Mouse (Mus musculus) heart, embryonic 14.5 days (tissue): ENCODE data around the gene Fgfr2. TPM values are rescaled to one million over a fixed set of nuclear protein-coding genes. Genes with fewer than 3 reads are reported as not detected.

Source experiments
- ATAC-seq: fragments of 200-750 bp; cut with Nextera tagmentation; 2 replicates; pipeline ENCODE4 v1.8.0; 2017; ENCODE audit warnings: low read depth, moderate TSS enrichment; ENCODE audit not compliant: insufficient number of reproducible peaks, insufficient read depth, low FRiP score
- H3K27ac ChIP-seq, 2 experiments: fragments of 200-500 bp in 1 of 2; fragments of 300-500 bp in 1 of 2; sonication (generic) in 1 of 2; replicated peaks in 1 of 2; 2 replicates each; pipeline ENCODE4 v1.5.1; 2012 to 2014; ENCODE audit warnings: low read depth in 2 of 2, low read length in 2 of 2, control low read depth in 1 of 2, mild to moderate bottlenecking in 1 of 2, mixed read lengths in 1 of 2; ENCODE audit not compliant: control insufficient read depth in 1 of 2, insufficient read depth in 1 of 2
- H3K27me3 ChIP-seq: fragments of 300-500 bp; sonication (generic); 2 replicates; pipeline ENCODE4 v1.6.1; 2014; ENCODE audit warnings: mild to moderate bottlenecking, low read length, control low read depth; ENCODE audit not compliant: control insufficient read depth, insufficient read depth
- H3K36me3 ChIP-seq: fragments of 300-500 bp; sonication (generic); 2 replicates; pipeline ENCODE4 v1.6.1; 2014; ENCODE audit warnings: mild to moderate bottlenecking, control low read depth, low read length, mixed read lengths; ENCODE audit not compliant: control insufficient read depth, insufficient read depth
- H3K4me1 ChIP-seq, 2 experiments: fragments of 200-500 bp in 1 of 2; fragments of 300-500 bp in 1 of 2; sonication (generic) in 1 of 2; 2 replicates each; pipeline ENCODE4 v1.6.1; 2012 to 2014; ENCODE audit warnings: low read length in 2 of 2, control low read depth in 1 of 2, mixed read lengths in 1 of 2; ENCODE audit not compliant: control insufficient read depth in 2 of 2, insufficient read depth in 2 of 2
- H3K4me2 ChIP-seq: fragments of 300-500 bp; sonication (generic); 2 replicates; pipeline ENCODE4 v1.6.1; 2014; ENCODE audit warnings: mild to moderate bottlenecking, low read length
- H3K4me3 ChIP-seq, 2 experiments: fragments of 200-500 bp in 1 of 2; fragments of 300-500 bp in 1 of 2; sonication (generic) in 1 of 2; 2 replicates each; pipeline ENCODE4 v1.5.1; 2012 to 2014; ENCODE audit warnings: low read length in 2 of 2, mild to moderate bottlenecking in 2 of 2, control low read depth in 1 of 2, low read depth in 1 of 2, moderate library complexity in 1 of 2; ENCODE audit not compliant: control insufficient read depth in 1 of 2, insufficient read depth in 1 of 2
- H3K9ac ChIP-seq: fragments of 300-500 bp; sonication (generic); 2 replicates; pipeline ENCODE4 v1.6.1; 2014; ENCODE audit warnings: mild to moderate bottlenecking, low read length
- H3K9me3 ChIP-seq: fragments of 300-500 bp; sonication (generic); 2 replicates; pipeline ENCODE4 v1.6.1; 2016; ENCODE audit warnings: low read length, control low read depth; ENCODE audit not compliant: control insufficient read depth
- WGBS: fragments of 180-500 bp; shearing (Covaris S2); extraction: QIAGEN DNeasy Blood & Tissue Kit; methylation state at CpG from one replicate; pipeline ENCODE4 v1.1.7; 2014; 5-methylcytosine and 5-hydroxymethylcytosine counted together
- polyA plus RNA-seq: library from polyadenylated mRNA; unstranded; fragments of >200 nt; fragmentation: Nextera tagmentation; extraction: Ambion mirVana; gene quantifications from 2 replicates; pipeline ENCODE4 v1.2.1, GENCODE M21; 2014

Gene Fgfr2
- polyA plus RNA-seq, 1 experiment from 2014 or later = 22.4 TPM

DNA sequence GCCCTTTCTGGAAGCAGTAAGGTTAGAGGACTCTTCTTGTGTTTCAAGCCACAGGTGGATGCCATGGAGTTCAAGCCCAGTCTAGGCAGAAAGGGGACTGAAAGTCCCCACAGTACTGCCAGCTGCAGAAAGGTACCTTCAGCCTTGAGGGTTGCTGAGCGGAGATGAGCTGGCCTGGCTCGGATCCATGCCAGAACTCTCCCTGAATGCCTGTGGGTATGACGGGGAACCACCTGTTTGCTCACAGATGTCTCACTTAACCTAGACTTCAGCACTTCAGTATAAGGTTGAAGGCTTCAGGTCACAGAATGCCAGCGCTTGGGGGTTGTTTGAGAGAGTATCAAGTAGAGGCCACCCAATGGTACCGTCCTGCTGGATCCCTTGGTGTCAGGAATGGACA lies 2143.0 kb downstream of the Fgfr2 start:
- 88% methylated on average over 5 of the region's 5 CpGs for WGBS
- Histone ChIP-seq H3K9ac (no peak overlapping the region), H3K36me3 (peaks cover 4% of the 10 kb centered on the region; the same call in 1 of the 2 replicates), H3K4me3 (no peak overlapping the region), H3K4me2 (no peak overlapping the region), H3K27me3 (no peaks in the 10 kb centered on the region), H3K4me1 (peaks cover 37 to 42% of the 10 kb centered on the region in 2 experiments), H3K9me3 (no peaks in the 10 kb centered on the region), H3K27ac (no peak overlapping the region)
- ATAC-seq = no peak

DNA sequence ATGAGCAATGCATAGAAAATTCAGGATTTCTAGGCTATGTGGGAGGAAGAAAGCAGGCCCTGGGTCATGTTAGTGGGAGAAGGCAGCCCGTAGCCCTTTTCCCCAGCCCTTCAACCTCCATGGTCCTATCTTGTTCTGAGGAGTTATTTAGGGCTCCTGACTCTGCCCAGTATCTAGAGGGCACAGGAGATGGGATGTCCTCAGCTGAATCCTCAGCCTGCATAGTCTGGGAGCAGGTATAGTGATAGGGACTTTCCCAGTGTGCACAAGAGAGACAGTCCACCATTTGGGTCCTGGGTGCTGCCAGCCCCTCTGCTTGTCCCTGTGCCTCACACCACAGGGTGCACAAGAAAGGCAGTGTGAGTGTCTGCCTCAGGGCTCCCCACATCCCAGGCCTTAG lies 2144.6 kb downstream of the Fgfr2 start:
- Histone ChIP-seq H3K9ac (no peak overlapping the region), H3K27ac (peak overlapping the region in 1 of 2 experiments; percentile 83; a peak in 3 of 4 replicates), H3K36me3 (peaks cover 4% of the 10 kb centered on the region; the same call in 1 of the 2 replicates), H3K27me3 (no peaks in the 10 kb centered on the region), H3K4me2 (no peak overlapping the region), H3K4me1 (peaks cover 37 to 42% of the 10 kb centered on the region in 2 experiments), H3K4me3 (no peak overlapping the region), H3K9me3 (no peaks in the 10 kb centered on the region)
- 35% methylated on average over 1 of the region's 1 CpGs for WGBS
- no peak for ATAC-seq

DNA sequence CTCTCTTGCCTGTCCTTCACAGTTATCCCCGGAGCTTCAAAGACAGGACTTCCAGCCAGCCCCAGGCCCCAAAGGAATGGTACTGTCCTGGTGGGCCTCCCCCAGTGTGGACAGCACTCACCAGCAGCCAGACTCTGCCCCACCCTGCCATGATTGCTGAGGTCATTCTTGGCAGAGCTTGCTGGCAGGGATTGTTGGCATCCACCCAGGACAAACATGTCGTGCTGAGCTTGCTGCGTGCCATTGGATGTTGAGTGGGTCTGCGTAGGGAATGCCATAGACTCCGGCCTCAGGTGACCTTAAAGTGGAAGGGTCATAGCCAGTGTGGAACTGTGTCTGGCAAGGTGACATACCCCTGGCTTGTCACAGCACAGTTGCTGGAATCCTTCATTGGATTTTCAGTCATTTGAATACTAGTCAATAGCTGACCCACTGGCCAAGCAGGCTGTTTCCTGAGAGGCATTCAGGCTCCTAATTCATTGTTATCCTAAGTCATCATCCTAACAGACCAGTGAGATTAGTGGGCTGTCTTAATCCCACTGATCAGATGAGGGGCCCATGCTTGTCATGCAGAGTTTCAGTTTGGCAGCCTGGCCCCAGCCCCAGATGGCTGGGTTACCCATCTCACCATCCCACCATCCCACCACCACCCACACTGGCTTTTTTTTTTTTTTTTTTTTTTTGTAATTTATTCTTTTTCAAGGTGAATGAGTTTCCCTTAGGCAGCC lies 2145.2 kb downstream of the Fgfr2 start:
- H3K9me3 ChIP-seq = no peaks in the 10 kb centered on the region
- no peak overlapping the region for H3K9ac ChIP-seq
- peaks cover 4% of the 10 kb centered on the region; the same call in 1 of the 2 replicates for H3K36me3 ChIP-seq
- H3K4me3 ChIP-seq = no peak overlapping the region
- peak overlapping the region; percentile 68 to 83 for H3K27ac ChIP-seq
- no peaks in the 10 kb centered on the region for H3K27me3 ChIP-seq
- peak; percentile 86 for ATAC-seq
- H3K4me1 ChIP-seq = peaks cover 37 to 42% of the 10 kb centered on the region in 2 experiments
- 2% methylated on average over 5 of the region's 5 CpGs for WGBS
- peak overlapping the region; percentile 21 for H3K4me2 ChIP-seq

DNA sequence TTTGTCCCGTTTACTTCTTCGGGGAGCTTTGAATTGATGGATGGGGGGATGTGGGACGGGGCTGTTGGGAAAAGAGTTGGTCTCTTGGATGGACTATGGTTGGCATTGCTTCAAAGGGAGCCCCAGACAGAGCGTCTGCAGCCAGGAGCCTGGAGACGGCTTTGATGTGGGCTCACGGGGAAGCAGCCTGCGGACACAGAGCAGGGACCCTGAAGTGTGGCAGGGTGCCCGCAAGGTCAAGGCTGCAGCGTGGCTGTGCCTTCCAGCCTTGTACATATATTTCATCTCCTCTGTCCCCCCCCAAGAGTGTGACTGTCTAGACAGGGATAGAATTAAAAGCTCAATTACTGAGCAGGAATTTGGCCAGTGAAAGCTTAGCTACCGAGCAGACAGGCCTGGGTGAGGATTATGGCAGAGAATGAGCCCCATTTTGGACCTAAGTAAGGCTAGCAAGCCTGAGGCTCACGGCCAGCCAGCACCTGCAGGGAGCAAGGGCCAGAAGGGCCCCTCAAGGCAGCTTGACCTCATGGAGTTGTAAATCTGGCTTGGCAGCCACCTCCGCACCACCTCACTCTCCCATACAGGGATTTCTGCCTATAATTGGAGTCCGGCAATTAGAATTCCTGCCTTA lies 2146.7 kb downstream of the Fgfr2 start:
- WGBS = 51% methylated on average over 13 of the region's 13 CpGs
- Histone ChIP-seq H3K4me3 (no peak overlapping the region), H3K27ac (peak overlapping the region; percentile 56 to 83), H3K4me1 (peaks cover 27 to 32% of the 10 kb centered on the region in 2 experiments), H3K9me3 (no peaks in the 10 kb centered on the region), H3K4me2 (no peak overlapping the region), H3K27me3 (no peaks in the 10 kb centered on the region), H3K9ac (no peak overlapping the region), H3K36me3 (peaks cover 4% of the 10 kb centered on the region; the same call in 1 of the 2 replicates)
- ATAC-seq = no peak

DNA sequence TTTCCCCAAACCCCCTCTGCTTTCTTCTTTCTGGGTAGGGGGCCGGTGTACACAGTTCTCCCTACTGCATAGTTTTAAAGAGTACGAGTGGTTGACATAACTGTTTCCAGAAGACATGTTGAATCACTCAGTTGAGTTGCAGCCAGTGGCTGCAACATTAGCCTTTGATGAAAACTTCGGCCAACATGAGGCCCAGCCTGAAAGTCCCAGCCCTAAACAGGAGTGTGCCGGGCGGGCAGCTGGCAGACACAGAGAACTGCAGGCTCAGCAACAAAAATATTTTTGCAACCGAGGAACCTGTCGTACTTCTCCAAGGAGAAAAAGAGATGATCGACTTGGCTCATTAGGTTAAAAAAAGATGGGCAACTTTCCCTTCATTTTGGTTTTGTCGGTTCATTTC lies 2150.4 kb downstream of the Fgfr2 start:
- no peak for ATAC-seq
- no peak overlapping the region for H3K27ac ChIP-seq
- no peak overlapping the region for H3K4me3 ChIP-seq
- no peaks in the 10 kb centered on the region for H3K9me3 ChIP-seq
- H3K4me2 ChIP-seq = no peak overlapping the region
- H3K36me3 ChIP-seq = no peaks in the 10 kb centered on the region
- H3K4me1 ChIP-seq = peaks cover 27 to 32% of the 10 kb centered on the region in 2 experiments
- no peaks in the 10 kb centered on the region for H3K27me3 ChIP-seq
- WGBS = 85% methylated on average over 9 of the region's 9 CpGs
- no peak overlapping the region for H3K9ac ChIP-seq

DNA sequence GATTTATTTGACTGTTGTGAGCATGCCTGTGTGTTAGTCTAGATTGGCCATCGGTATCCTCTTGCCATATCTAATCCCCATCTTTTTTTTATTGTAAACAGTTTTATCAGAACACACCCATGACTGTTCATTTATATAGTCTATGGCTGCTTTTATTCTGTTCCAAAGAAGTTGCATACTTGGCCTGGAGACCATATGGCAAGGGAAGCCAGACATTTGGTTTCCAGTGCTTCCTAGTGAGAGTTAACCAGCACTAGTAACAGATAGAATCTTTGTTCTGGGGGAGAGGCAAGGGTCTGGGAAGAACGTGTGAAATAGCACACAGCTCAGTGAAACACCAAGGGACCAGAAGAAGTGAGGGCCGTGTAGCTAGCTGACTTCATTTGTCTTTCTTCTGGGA lies 2153.6 kb downstream of the Fgfr2 start:
- 59% methylated on average over 3 of the region's 3 CpGs for WGBS
- Histone ChIP-seq H3K27me3 (no peaks in the 10 kb centered on the region), H3K4me1 (peaks cover 29 to 37% of the 10 kb centered on the region in 2 experiments), H3K9ac (no peak overlapping the region), H3K27ac (no peak overlapping the region), H3K9me3 (no peaks in the 10 kb centered on the region), H3K36me3 (no peaks in the 10 kb centered on the region), H3K4me2 (no peak overlapping the region), H3K4me3 (no peak overlapping the region)
- ATAC-seq = no peak

DNA sequence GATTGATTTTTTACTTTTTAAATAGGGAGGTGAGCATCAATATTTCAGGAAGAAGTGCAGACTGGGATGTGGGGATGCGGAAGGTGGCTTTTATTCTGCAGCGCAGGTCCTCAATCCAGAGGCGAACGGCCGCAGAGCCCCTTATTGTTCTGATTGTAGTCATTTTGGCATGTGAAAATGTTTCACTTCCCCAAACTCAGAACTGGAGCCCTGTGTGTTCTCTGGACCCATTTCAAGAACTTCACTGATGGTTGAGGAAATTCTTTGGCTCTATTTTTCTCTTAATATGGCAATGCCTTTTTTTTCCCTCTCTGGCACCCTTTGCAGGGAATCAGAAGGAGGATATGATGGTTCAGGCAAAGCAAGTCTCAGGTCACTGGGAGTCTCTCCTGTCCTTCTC lies 2154.1 kb downstream of the Fgfr2 start:
- H3K36me3 ChIP-seq = no peaks in the 10 kb centered on the region
- ATAC-seq = no peak
- H3K4me2 ChIP-seq = no peak overlapping the region
- 0 out of 4 replicates have a peak overlapping the region, but pooled peaks of 1 of the 2 experiments have one; percentile 10 for H3K27ac ChIP-seq
- H3K9ac ChIP-seq = no peak overlapping the region
- H3K4me1 ChIP-seq = peaks cover 31 to 42% of the 10 kb centered on the region in 2 experiments
- no peak overlapping the region for H3K4me3 ChIP-seq
- no peaks in the 10 kb centered on the region for H3K9me3 ChIP-seq
- no peaks in the 10 kb centered on the region for H3K27me3 ChIP-seq
- WGBS = 92% methylated on average over 5 of the region's 5 CpGs
